Mouse (Mus musculus): Measurements from ENCODE around the gene Mapk8ip3.

DNA sequence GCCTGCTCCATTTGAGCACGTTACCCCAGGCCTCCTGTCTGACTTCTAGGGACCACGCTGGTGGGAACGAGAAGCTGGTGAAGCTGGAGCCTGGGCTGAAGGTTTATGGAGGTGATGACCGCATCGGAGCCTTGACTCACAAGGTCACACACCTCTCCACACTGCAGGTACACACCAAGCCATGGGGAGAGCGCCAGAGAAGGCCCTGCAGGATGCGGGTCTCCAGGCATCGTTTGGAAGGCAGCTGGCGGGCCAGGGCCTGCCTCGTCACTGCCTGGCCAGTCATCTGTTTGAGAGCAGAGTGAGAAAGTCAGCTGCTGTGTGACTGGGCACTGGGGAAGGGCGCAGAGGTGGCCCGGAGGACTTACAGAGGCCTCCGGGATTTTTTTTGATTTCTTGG lies 80.2 kb downstream of the Mapk8ip3 start:
- TF ChIP-seq POLR2A (IDR thresholded peaks at IDR 0.05; ENCODE audit: borderline replicate concordance, insufficient read depth, low read length) = no peak
- TF ChIP-seq CTCF (IDR thresholded peaks at IDR 0.05; ENCODE audit: borderline replicate concordance, insufficient read depth, low read depth, low read length) = no peak

Data from cerebellum, adult 2 months (tissue).